Mouse (Mus musculus) testis, postnatal 14 days (tissue): ENCODE results near the gene Fermt3.
"Not testable (repeated sequence)": the region's sequence is repeated elsewhere in the genome, so short reads cannot be mapped to it uniquely, and the experiment has no call there.

Experiments
- DNase-seq: peaks from one replicate; pipeline ENCODE4 v3.0.0; 2021; ENCODE audit warnings: low spot score

Fermt3 gene

GRCm38 (mm10) chr19:7019191-7019590, at the start of gene Fermt3:
Fermt3 (minus strand) TSS chr19:7019469.
- no peak for DNase-seq

GRCm38 (mm10) chr19:7068136-7068535, 48.9 kb upstream of the Fermt3 start:
- peak; percentile 48 for DNase-seq

- no peak for DNase-seq
Observed at GRCm38 (mm10) chr19:7067344-7068050, 48.2 kb upstream of the Fermt3 start.

- DNase-seq = no peak
Observed at GRCm38 (mm10) chr19:7066828-7067342, 47.6 kb upstream of the Fermt3 start.

- DNase-seq = no peak
Observed at GRCm38 (mm10) chr19:7066034-7066827, 47.0 kb upstream of the Fermt3 start.

- peak; percentile 65 for DNase-seq
Observed at GRCm38 (mm10) chr19:7064571-7064970, 45.3 kb upstream of the Fermt3 start.

- DNase-seq = no peak
Observed at GRCm38 (mm10) chr19:7062916-7063315, 43.6 kb upstream of the Fermt3 start.

- no peak for DNase-seq
Observed at GRCm38 (mm10) chr19:7062110-7062509, 42.8 kb upstream of the Fermt3 start.

GRCm38 (mm10) chr19:7058541-7058940, 39.3 kb upstream of the Fermt3 start:
- DNase-seq = no peak

GRCm38 (mm10) chr19:7057722-7058207, 38.5 kb upstream of the Fermt3 start:
- DNase-seq = peak; percentile 85

- DNase-seq = no peak
Observed at GRCm38 (mm10) chr19:7057126-7057721, 38.0 kb upstream of the Fermt3 start.

GRCm38 (mm10) chr19:7056248-7057087, 37.2 kb upstream of the Fermt3 start, which contains the start of gene Macrod1:
Macrod1 (plus strand) TSS chr19:7056810.
- DNase-seq = peak; percentile 80

- DNase-seq = no peak
Observed at GRCm38 (mm10) chr19:7055173-7055572, 35.9 kb upstream of the Fermt3 start.

GRCm38 (mm10) chr19:7054772-7055171, 35.5 kb upstream of the Fermt3 start:
- no peak for DNase-seq

- not testable (repeated sequence) for DNase-seq
Observed at GRCm38 (mm10) chr19:7053382-7053781, 34.1 kb upstream of the Fermt3 start.

- DNase-seq = no peak
Observed at GRCm38 (mm10) chr19:7044706-7045105, 25.4 kb upstream of the Fermt3 start.

- DNase-seq = no peak
Observed at GRCm38 (mm10) chr19:7044279-7044678, 25.0 kb upstream of the Fermt3 start.

- no peak for DNase-seq
Observed at GRCm38 (mm10) chr19:7041171-7041570, 21.9 kb upstream of the Fermt3 start.

- no peak for DNase-seq
Observed at GRCm38 (mm10) chr19:7040637-7041130, 21.4 kb upstream of the Fermt3 start.

- DNase-seq = peak; percentile 100
Observed at GRCm38 (mm10) chr19:7039841-7040636, 20.8 kb upstream of the Fermt3 start, which contains the start of gene Stip1. Stip1 (minus strand) TSS chr19:7039967.
